Mouse (Mus musculus): ENCODE measurements at regions not wholly inside any gene's neighbourhood (a gene's known extent, or its start where the extent isn't known, plus 50 kb on each side); places are given as distances from the start of the nearest gene placed in this dataset.

GRCm38 (mm10) chr19:6644871-6645270 is 102.0 kb upstream of the Slc22a12 start:
- DNase-seq: no peak

- DNase-seq: no peak
Observed at GRCm38 (mm10) chr19:6639681-6640080, 96.8 kb upstream of the Slc22a12 start.

- DNase-seq: peak; percentile 19
Observed at GRCm38 (mm10) chr19:6633400-6633799, 90.6 kb upstream of the Slc22a12 start.

- DNase-seq: no peak
Observed at GRCm38 (mm10) chr19:6631817-6632216, 89.0 kb upstream of the Slc22a12 start.

GRCm38 (mm10) chr19:6630613-6630940 is 87.7 kb upstream of the Slc22a12 start:
- no peak for DNase-seq

- DNase-seq: no peak
Observed at GRCm38 (mm10) chr19:6629911-6630612, 87.2 kb upstream of the Slc22a12 start.

GRCm38 (mm10) chr19:6625574-6625973 is 82.7 kb upstream of the Slc22a12 start:
- no peak for DNase-seq

- DNase-seq: no peak
Observed at GRCm38 (mm10) chr19:6621023-6621422, 78.2 kb upstream of the Slc22a12 start.

- no peak for DNase-seq
Observed at GRCm38 (mm10) chr19:6619546-6619945, 76.7 kb upstream of the Slc22a12 start.

- no peak for DNase-seq
Observed at GRCm38 (mm10) chr19:6616659-6617058, 73.8 kb upstream of the Slc22a12 start.

- no peak for DNase-seq
Observed at GRCm38 (mm10) chr19:6612441-6612840, 69.6 kb upstream of the Slc22a12 start.

- no peak for DNase-seq
Observed at GRCm38 (mm10) chr19:6611921-6612320, 69.1 kb upstream of the Slc22a12 start.

- no peak for DNase-seq
Observed at GRCm38 (mm10) chr19:6610715-6611114, 67.9 kb upstream of the Slc22a12 start.

- no peak for DNase-seq
Observed at GRCm38 (mm10) chr19:6610051-6610450, 67.2 kb upstream of the Slc22a12 start.

- no peak for DNase-seq
Observed at GRCm38 (mm10) chr19:6607501-6607900, 64.7 kb upstream of the Slc22a12 start.

GRCm38 (mm10) chr19:6606667-6607066 is 63.8 kb upstream of the Slc22a12 start:
- DNase-seq: no peak

- DNase-seq: no peak
Observed at GRCm38 (mm10) chr19:6604702-6605101, 61.9 kb upstream of the Slc22a12 start.

- no peak for DNase-seq
Observed at GRCm38 (mm10) chr19:6600873-6601530, 58.2 kb upstream of the Slc22a12 start.

- DNase-seq: no peak
Observed at GRCm38 (mm10) chr19:6599281-6599680, 56.4 kb upstream of the Slc22a12 start.

- no peak for DNase-seq
Observed at GRCm38 (mm10) chr19:6598186-6598585, 55.4 kb upstream of the Slc22a12 start.

- no peak for DNase-seq
Observed at GRCm38 (mm10) chr19:6595801-6596200, 53.0 kb upstream of the Slc22a12 start.

Measured in adrenal gland, postnatal 25 days (tissue).